Mouse (Mus musculus): ENCODE measurements around the gene Ddc. TPM values are rescaled to one million over a fixed set of nuclear protein-coding genes. Genes with fewer than 3 reads are reported as not detected.
A peak's percentile ranks its signal among the peaks of the same experiment; 100 is the strongest.

Ddc gene
- polyA plus RNA-seq, 1 experiment from 2014 or later: 34.5 TPM

DNA sequence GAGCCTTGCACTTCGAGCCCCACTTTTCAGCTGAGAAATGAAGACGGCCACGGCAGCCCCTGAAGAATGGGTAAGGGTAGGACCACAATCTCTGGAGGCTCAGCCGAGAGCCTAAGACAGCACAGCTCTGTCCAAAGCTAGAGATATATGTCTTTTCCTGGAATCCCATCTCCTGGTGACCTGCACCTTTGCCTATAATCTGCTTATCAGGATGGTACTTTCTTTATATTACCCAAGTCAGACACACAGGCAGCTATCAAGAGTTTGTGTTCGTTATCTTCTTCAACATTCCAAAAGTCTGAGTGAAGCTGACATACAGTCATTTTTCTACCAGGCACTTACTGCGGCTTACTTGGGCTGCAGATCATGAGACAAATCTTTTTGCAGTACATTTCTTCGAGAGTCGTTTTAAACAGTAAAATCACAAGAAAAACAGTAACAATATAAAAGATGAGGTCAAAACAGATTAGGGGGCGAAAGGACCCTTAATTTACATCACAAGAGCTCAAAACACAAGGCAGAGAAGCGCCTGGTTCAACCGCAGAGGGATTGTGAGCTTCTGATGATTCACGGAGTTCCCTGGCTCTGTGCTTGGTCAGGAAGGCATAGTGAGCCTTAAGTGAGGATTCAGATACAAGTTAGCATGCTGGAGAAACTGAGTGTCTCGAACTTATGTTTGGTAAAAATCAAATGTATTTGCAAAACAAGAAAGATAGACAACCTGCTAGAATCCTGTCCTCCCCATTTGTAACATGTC, 16.7 kb downstream of the Ddc start:
- DNase-seq (ENCODE audit: low spot score): peak; percentile 68
- no peak overlapping the region for H3K4me3 ChIP-seq
- H3K27me3 ChIP-seq (ENCODE audit: insufficient read depth, poor library complexity, severe bottlenecking): no peaks in the 10 kb centered on the region
- no peaks in the 10 kb centered on the region for H3K36me3 ChIP-seq
- peak overlapping the region; percentile 90 for H3K27ac ChIP-seq
- no peaks in the 10 kb centered on the region for H3K9me3 ChIP-seq
- peaks cover 72% of the 10 kb centered on the region for H3K4me1 ChIP-seq
- 37% methylated on average over 13 of the region's 13 CpGs for WGBS

DNA sequence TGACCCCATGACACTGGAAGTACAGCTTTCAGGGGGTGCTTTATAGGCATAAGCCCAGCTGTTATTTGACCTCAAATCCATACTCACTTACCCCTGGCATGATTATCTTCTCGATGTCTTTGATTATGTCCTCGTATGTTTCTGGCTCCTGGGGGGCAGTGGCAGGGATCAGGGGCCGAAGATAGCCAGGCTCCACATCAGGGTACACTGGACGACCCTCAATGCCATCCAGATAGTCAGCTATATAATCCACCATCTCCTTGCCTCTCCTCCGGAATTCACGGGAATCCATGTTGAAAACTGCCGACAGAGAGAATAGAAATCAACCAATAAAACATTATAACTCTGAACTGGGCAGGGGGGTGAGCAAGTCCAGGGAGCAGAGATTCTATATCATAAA, 17.6 kb downstream of the Ddc start:
- Histone ChIP-seq H3K36me3 (no peaks in the 10 kb centered on the region), H3K4me1 (peaks cover 71% of the 10 kb centered on the region)
- 80% methylated on average over 7 of the region's 7 CpGs for WGBS

DNA sequence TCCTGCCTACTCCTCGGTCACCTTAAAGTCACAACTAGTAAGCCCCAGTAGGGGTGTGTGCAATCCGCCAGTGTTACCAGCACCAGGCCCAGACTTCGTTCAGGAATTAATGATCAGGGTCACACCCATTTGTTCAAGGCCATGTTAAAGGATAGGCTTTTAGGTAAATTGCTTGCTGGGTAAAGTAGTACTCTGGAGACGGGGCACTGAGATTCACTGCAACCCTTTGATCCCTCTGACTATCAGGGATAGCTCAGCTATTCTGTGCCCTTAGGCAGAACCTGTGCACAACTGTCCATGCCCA, 18.3 kb downstream of the Ddc start:
- no peak for DNase-seq (ENCODE audit: low spot score)
- Histone ChIP-seq H3K27me3 (ENCODE audit: insufficient read depth, poor library complexity, severe bottlenecking) (no peaks in the 10 kb centered on the region), H3K27ac (peak overlapping the region; percentile 90), H3K36me3 (no peaks in the 10 kb centered on the region; the same call in 1 of the 2 replicates), H3K4me3 (no peak overlapping the region), H3K9me3 (no peaks in the 10 kb centered on the region), H3K4me1 (peaks cover 71% of the 10 kb centered on the region)
- 60% methylated on average over 4 of the region's 4 CpGs for WGBS

More for the DNA sequence above, 17.6 kb downstream of the Ddc start:
- Histone ChIP-seq H3K9me3 (no peaks in the 10 kb centered on the region), H3K27me3 (ENCODE audit: insufficient read depth, poor library complexity, severe bottlenecking) (no peaks in the 10 kb centered on the region), H3K27ac (peak overlapping the region; percentile 90), H3K4me3 (no peak overlapping the region)
- DNase-seq (ENCODE audit: low spot score): peak; percentile 71

DNA sequence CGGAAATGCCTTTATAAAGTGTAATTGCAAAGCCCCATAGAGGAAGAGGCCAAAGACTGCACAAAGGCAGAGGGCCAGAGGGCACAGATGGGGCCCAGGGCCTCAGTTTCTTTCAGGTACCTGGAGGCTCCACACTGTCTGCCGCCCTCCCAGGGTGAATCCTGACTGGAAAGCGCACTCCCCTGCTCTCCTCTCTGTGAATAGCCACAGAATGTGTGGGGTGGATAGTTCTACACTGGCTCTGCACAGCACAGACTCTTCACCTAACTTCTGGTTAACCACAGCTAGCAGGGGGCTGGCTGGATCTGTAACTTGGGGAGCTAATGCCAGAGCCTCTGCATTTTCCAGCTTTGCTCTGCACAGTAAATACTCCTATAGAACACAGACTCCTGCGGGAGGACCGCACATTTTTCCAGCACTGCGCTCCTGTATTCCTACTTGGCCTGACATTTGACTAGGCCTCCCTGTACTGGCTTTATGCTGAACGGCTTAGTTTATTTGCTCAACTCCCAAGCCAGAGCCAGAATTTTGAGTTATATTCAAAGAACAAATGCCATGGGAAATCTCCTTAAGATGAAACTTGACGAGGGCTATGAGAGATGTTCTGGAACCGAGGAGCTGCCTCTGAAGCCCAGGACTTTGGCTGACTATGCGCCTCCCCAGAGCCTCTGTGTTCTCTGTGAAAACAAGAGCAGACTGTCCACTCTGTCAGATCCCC, 18.8 kb downstream of the Ddc start:
- 43% methylated on average over 10 of the region's 10 CpGs for WGBS
- DNase-seq (ENCODE audit: low spot score): no peak

DNA sequence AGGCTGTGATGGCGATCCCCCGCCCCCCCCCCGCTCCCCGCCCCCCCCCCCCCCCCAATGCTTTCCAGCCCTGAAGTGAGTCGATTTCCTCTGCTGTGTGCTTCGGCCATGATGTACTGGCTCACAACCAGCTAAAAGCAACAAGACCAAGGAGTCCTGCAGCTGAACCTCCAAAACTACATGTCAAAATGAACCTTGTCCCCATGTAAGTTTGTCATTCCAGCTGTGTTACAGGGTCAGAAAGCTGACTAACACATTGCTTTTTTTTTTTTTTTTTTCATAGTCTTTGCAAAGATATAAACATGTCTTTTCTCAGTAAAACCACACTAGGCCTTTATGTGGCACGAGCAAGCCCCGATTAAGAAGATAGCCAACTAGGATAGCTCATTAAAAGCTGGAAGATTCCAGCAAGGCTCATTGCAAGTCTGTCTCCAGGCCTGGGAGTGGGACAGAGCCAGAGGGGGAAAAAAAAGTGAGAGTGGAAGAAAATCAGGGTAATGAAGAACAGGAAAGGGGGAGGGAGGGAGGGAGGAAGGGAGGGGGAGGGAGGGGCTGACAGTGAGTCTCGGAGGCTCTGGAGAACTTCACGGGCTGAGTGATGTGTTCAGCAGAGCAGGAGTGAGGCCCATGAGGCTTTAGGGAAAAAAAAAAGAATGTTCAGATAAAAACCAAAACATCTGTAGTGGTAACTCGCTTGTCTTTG, 19.5 kb downstream of the Ddc start:
- Histone ChIP-seq H3K36me3 (no peaks in the 10 kb centered on the region; the same call in 1 of the 2 replicates), H3K9me3 (no peaks in the 10 kb centered on the region), H3K27ac (peak overlapping the region; percentile 90), H3K4me1 (peaks cover 77% of the 10 kb centered on the region), H3K27me3 (ENCODE audit: insufficient read depth, poor library complexity, severe bottlenecking) (no peaks in the 10 kb centered on the region), H3K4me3 (no peak overlapping the region)
- DNase-seq (ENCODE audit: low spot score): no peak
- WGBS: 3% methylated on average over 9 of the region's 11 CpGs

More for the DNA sequence above, 18.8 kb downstream of the Ddc start:
- Histone ChIP-seq H3K4me3 (no peak overlapping the region), H3K27me3 (ENCODE audit: insufficient read depth, poor library complexity, severe bottlenecking) (no peaks in the 10 kb centered on the region), H3K27ac (peak overlapping the region; percentile 90), H3K9me3 (no peaks in the 10 kb centered on the region), H3K36me3 (no peaks in the 10 kb centered on the region; the same call in 1 of the 2 replicates), H3K4me1 (peaks cover 71% of the 10 kb centered on the region)

DNA sequence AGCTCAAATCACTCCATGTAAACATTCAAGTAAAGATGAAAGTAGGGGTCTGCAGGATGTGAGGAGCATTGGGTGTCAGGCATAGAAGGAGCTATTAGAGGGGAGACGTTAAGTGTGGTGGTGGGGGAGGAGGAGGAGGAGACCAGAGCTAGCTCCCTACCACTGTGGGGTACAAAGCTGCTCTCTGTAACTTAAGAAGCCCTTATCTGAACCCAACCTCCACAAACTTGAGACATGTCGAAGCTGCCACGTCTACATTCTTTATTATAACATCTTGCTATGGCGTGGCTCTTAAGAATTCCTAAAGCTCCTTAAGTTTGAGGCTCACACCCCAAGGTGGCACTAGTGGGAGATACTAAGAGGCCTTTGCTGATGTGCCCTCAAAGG, 20.1 kb downstream of the Ddc start:
- peaks cover 82% of the 10 kb centered on the region for H3K4me1 ChIP-seq
- whole genome bisulfite sequencing: 11% methylated on average over 4 of the region's 4 CpGs
- no peaks in the 10 kb centered on the region for H3K9me3 ChIP-seq
- H3K4me3 ChIP-seq: no peak overlapping the region
- no peaks in the 10 kb centered on the region for H3K27me3 ChIP-seq (ENCODE audit: insufficient read depth, poor library complexity, severe bottlenecking)
- DNase-seq (ENCODE audit: low spot score): no peak
- no peaks in the 10 kb centered on the region; the same call in 1 of the 2 replicates for H3K36me3 ChIP-seq
- H3K27ac ChIP-seq: peak overlapping the region; percentile 90

DNA sequence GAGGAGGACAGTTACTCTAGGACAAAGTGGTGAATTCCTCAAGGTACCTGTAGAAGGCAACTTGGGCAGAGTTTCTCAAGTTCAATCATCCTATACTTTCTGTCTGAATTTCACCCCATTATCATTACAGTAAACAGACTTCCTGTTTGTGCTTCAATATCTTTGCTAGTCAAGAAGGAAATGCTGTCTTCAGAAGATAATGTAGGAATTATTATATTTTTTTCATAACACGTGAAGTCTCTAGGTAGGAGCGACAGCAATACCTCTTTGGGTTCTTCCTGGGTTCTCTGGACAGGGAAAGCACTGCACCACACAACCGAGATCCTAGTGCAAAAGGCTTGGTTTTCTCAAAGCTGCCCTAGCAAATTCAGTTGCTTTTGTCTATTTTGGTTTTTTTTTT, 21.6 kb downstream of the Ddc start:
- WGBS: 74% methylated on average over 3 of the region's 3 CpGs
- no peaks in the 10 kb centered on the region for H3K27me3 ChIP-seq (ENCODE audit: insufficient read depth, poor library complexity, severe bottlenecking)
- peak overlapping the region; percentile 90 for H3K27ac ChIP-seq
- no peak overlapping the region for H3K4me3 ChIP-seq
- no peaks in the 10 kb centered on the region; the same call in 1 of the 2 replicates for H3K36me3 ChIP-seq
- no peaks in the 10 kb centered on the region for H3K9me3 ChIP-seq
- peaks cover 85% of the 10 kb centered on the region for H3K4me1 ChIP-seq
- DNase-seq (ENCODE audit: low spot score): no peak

DNA sequence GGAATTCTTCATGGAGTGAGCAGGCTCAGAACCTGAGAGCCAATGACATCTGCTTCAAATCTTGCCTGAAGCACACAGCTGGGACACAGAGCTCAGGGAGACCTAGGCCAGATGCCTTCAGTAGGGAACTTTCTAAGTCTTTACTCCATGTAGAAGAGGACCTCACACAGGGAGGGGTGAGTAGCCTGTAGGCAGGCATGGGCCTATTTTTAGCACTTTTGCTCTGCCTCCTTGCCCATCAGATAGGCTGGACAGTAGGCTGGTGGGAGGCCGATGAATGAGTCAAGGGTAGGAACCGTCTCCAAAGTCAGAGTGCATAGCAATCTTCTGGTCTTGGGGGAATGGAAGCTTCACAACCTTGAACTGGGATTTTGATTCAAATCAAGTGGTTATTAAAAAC, 22.7 kb downstream of the Ddc start:
- WGBS: 31% methylated on average over 2 of the region's 2 CpGs
- no peak for DNase-seq (ENCODE audit: low spot score)
- Histone ChIP-seq H3K36me3 (no peaks in the 10 kb centered on the region; the same call in 1 of the 2 replicates), H3K27me3 (ENCODE audit: insufficient read depth, poor library complexity, severe bottlenecking) (no peaks in the 10 kb centered on the region), H3K27ac (peak overlapping the region; percentile 90), H3K9me3 (no peaks in the 10 kb centered on the region), H3K4me3 (no peak overlapping the region), H3K4me1 (peaks cover 81% of the 10 kb centered on the region)

DNA sequence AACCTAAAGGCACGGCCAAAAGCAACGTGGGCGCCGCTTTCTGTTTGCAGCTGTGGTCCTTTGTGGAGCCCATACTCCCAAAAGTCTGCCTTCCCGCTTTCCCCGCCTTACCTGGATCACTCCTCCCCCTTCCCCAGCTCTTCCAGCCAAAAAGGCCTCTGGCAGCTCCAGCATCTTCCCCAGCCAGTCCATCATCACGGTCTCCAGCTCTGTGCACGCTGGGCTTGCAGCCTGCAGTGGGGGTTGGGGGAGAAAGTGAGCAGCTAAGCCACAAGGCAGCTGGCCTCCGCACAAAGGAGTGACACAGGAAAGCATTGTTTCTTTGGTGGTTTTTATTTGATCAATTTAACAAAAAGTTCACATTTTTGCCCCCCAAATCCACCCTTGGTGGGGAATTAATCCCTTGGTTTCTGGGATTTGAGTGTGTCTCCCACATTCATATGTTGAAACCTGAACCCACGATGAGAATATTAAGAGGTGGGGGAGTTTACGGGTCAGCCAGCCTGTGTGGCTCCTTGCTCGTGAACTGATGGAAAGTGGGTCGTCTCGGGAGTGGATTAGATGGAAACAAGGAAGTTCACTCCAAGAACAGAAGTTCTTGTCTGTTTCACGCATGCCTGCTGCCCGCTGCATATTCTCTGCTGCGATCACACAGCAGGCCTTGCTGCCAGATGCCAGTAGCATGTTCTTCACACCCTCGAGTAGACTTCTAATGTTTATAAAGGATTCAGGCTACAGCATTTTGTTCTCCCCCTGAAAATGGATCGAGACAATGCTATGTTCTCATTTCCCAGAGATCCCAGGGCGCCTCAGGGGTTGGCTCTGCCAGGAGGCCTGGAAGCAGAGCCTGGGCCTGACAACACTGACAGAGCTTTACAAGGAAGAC, 24.7 kb downstream of the Ddc start:
- Histone ChIP-seq H3K36me3 (no peaks in the 10 kb centered on the region; the same call in 1 of the 2 replicates), H3K9me3 (no peaks in the 10 kb centered on the region), H3K27me3 (ENCODE audit: insufficient read depth, poor library complexity, severe bottlenecking) (no peaks in the 10 kb centered on the region), H3K27ac (peak overlapping the region; percentile 90), H3K4me3 (no peak overlapping the region), H3K4me1 (peaks cover 67% of the 10 kb centered on the region)
- WGBS: 60% methylated on average over 20 of the region's 20 CpGs
- DNase-seq (ENCODE audit: low spot score): no peak

DNA sequence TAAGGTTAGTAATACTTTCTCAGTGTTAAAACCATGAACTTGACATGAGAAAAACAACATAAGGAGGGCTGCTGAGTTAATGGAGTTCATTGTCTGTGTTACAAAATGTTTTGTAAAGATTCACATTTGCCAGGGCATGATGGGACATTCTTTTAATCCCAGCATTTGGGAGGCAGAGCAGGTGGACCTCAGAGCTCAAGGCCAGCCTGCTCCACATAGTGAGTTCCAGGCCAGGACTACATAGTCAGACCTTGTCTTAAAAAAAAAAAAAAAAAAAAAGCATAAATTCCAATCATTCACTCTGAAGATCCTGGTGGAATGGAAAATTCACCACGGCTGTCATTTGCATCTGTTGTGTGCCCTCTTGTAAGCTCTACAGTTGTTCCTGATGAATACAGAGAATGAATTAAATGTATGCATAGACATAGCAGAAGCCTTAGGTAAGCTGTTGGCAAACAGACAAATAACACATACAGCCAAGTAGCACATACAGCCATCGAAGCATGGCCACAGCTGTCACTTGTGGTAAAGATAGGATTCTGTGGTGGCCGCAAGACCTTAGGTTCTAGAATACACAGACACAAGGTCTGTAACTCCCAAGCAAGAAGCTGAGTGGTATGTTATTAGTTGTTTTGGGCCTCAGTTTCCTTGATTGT, 25.7 kb downstream of the Ddc start:
- Histone ChIP-seq H3K27ac (peak overlapping the region; percentile 90), H3K27me3 (ENCODE audit: insufficient read depth, poor library complexity, severe bottlenecking) (no peaks in the 10 kb centered on the region), H3K36me3 (no peaks in the 10 kb centered on the region; the same call in 1 of the 2 replicates), H3K4me3 (no peak overlapping the region), H3K4me1 (peaks cover 67% of the 10 kb centered on the region), H3K9me3 (no peaks in the 10 kb centered on the region)
- WGBS: 67% methylated on average over 3 of the region's 3 CpGs
- no peak for DNase-seq (ENCODE audit: low spot score)

DNA sequence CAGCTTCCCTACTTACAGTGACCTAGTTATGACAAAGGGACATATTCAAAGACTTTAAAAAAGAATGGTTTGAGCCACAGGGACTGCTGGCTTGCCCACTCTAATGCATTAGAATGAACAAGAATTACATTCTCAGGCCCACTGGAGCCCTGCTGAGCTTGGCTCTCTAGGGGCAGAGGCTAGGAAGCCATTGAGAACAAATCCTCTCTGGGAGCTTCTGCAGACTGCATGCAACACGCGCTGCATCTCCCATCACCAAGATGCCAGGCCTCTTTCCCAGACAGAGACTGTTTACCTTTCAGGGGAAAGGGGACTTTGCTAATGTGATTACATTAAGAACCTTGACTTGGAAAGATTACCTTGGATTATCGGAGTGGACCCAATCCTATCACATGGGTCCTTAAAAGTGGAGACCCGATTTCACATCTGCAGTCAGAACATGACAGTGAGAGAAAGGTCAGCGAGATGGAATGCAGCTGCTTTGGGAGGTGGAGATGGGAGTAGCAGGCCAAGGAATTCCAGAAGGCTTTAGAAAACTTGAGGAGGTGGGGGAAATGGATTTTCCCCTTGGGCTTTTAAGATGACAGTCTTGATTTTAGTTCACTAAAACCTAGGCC, 26.6 kb downstream of the Ddc start:
- no peaks in the 10 kb centered on the region; the same call in 1 of the 2 replicates for H3K36me3 ChIP-seq
- no peaks in the 10 kb centered on the region for H3K27me3 ChIP-seq (ENCODE audit: insufficient read depth, poor library complexity, severe bottlenecking)
- no peak overlapping the region for H3K4me3 ChIP-seq
- peak overlapping the region; percentile 90 for H3K27ac ChIP-seq
- H3K4me1 ChIP-seq: peaks cover 64% of the 10 kb centered on the region
- DNase-seq (ENCODE audit: low spot score): no peak
- WGBS: 30% methylated on average over 5 of the region's 5 CpGs
- no peaks in the 10 kb centered on the region for H3K9me3 ChIP-seq

Data from heart, embryonic 10.5 days (tissue).